Mouse (Mus musculus): ENCODE results near the gene Elovl7. TPM values are rescaled to one million over a fixed set of nuclear protein-coding genes. Genes with fewer than 3 reads are reported as not detected.
A peak's percentile ranks its signal among the peaks of the same experiment; 100 is the strongest.

The Elovl7 gene
- polyA plus RNA-seq, 1 experiment from 2014 or later, result 28.4 TPM

DNA sequence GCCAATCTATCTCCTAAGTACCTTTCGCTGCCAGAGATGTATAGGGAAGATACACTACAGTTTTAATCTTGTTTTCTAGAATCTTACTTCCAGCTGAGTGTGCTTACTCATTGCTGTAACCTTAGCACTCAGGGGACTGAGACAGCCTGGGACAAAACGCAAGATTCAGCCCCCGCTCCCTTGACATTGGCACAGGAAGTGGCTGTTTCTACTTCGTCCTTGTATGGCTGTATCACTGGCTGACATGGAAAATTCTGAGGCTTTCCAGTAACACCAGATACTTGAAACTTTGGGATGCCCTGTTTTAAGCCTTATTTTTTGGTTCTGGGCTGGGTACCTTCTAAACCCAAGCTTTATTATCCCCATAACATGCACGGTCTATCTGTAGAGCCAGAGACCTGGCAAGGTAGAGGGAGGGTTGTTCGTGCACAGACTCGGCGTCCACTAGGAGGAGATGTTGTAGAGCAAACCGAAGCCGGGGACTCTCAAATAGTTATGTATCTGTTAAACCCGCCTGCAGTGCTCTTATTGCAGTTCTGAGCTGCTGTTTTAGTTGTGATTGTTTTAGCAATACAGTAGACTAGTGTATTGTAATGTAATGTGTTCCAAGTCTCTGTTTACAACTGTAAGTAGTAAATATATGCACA, 23.0 kb upstream of the Elovl7 start:
- Histone ChIP-seq H3K4me2 (ENCODE audit: low read depth, low read length) (no peak overlapping the region), H3K27ac (ENCODE audit: low read length) (no peak overlapping the region), H3K9me3 (replicated peaks; ENCODE audit: control insufficient read depth, low read length) (no peaks in the 10 kb centered on the region), H3K9ac (ENCODE audit: low read length) (no peak overlapping the region), H3K4me1 (ENCODE audit: control insufficient read depth, insufficient read depth, low read length) (no peaks in the 10 kb centered on the region), H3K27me3 (ENCODE audit: control insufficient read depth, insufficient read depth, low read length) (no peaks in the 10 kb centered on the region), H3K4me3 (replicated peaks; ENCODE audit: low read length) (no peak overlapping the region), H3K36me3 (ENCODE audit: control insufficient read depth, insufficient read depth, low read length) (peaks cover 7% of the 10 kb centered on the region; the same call in 1 of the 2 replicates)
- 50% methylated on average over 11 of the region's 11 CpGs for WGBS
- no peak for ATAC-seq (ENCODE audit: insufficient read depth, low FRiP score)

DNA sequence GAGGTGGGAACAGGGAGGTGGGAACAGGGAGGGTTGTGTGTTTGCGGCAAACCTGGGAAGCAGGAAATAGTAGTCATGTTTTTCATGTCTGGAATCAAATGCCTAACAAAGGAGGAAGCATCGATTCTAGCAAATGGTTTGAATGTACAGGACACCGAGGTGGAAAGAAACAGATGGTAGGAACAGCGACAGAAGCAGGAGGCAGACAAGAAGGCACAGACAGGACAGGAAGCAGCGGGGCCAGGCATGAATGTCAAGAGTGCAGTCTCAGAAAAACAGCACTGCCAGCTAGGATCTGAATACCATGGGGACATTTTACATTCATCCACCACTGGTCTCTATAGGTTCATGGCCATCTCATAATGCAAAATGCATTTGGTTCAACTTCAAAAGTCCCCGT, 18.7 kb upstream of the Elovl7 start:
- Histone ChIP-seq H3K9me3 (replicated peaks; ENCODE audit: control insufficient read depth, low read length) (no peaks in the 10 kb centered on the region), H3K27ac (ENCODE audit: low read length) (no peak overlapping the region), H3K36me3 (ENCODE audit: control insufficient read depth, insufficient read depth, low read length) (0 out of 2 replicates have a peak, but pooled peaks cover 3% of the 10 kb centered on the region), H3K4me1 (ENCODE audit: control insufficient read depth, insufficient read depth, low read length) (no peaks in the 10 kb centered on the region), H3K27me3 (ENCODE audit: control insufficient read depth, insufficient read depth, low read length) (no peaks in the 10 kb centered on the region), H3K4me3 (replicated peaks; ENCODE audit: low read length) (no peak overlapping the region), H3K9ac (ENCODE audit: low read length) (no peak overlapping the region), H3K4me2 (ENCODE audit: low read depth, low read length) (no peak overlapping the region)
- 86% methylated on average over 6 of the region's 6 CpGs for WGBS
- no peak for ATAC-seq (ENCODE audit: insufficient read depth, low FRiP score)

DNA sequence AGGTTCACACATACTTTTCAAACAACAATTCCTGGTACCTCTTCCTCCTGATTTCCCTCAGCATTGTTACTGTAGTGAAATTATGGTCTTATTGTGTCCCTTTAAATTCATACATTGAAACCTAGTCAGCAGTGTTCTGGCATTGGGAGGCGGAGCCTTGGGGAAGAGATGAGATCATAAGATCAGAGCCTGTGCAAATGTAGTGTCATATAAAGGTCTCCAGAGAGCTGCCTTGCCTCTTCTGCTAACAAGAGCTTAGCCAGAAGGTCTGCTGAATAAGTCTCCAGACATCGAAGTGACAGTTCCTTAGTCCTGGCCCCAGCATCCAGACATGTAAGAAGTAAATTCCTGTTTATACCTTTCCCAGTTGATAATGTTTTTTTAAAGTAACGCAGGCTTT, 9.3 kb upstream of the Elovl7 start:
- no peak overlapping the region for H3K27ac ChIP-seq (ENCODE audit: low read length)
- H3K4me1 ChIP-seq (ENCODE audit: control insufficient read depth, insufficient read depth, low read length), result no peaks in the 10 kb centered on the region
- no peak for ATAC-seq (ENCODE audit: insufficient read depth, low FRiP score)
- H3K4me3 ChIP-seq (replicated peaks; ENCODE audit: low read length), result no peak overlapping the region
- no peaks in the 10 kb centered on the region for H3K36me3 ChIP-seq (ENCODE audit: control insufficient read depth, insufficient read depth, low read length)
- WGBS, result 76% methylated on average over 3 of the region's 3 CpGs
- H3K27me3 ChIP-seq (ENCODE audit: control insufficient read depth, insufficient read depth, low read length), result no peaks in the 10 kb centered on the region
- H3K9me3 ChIP-seq (replicated peaks; ENCODE audit: control insufficient read depth, low read length), result no peaks in the 10 kb centered on the region
- no peak overlapping the region for H3K4me2 ChIP-seq (ENCODE audit: low read depth, low read length)
- no peak overlapping the region for H3K9ac ChIP-seq (ENCODE audit: low read length)

DNA sequence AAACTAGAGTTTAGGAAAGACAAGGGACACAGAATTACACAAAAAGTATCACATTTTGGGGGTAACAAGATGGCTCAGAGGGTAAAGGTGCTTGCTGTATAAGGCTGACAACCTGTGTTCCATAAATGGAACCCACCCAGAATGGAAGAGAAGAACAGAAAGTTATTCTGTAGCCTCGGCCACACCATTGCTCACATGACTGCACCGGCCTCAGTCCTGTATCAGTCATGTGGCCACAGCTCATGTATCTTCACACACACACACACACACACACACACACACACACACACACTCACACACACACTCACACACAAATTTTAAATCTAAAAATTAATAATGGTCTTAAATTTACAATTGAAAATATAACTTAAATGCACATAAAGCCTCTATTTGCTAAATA, 6.8 kb upstream of the Elovl7 start:
- no peak overlapping the region for H3K9ac ChIP-seq (ENCODE audit: low read length)
- H3K9me3 ChIP-seq (replicated peaks; ENCODE audit: control insufficient read depth, low read length), result no peaks in the 10 kb centered on the region
- no peak overlapping the region for H3K4me2 ChIP-seq (ENCODE audit: low read depth, low read length)
- H3K4me3 ChIP-seq (replicated peaks; ENCODE audit: low read length), result no peak overlapping the region
- no peaks in the 10 kb centered on the region for H3K27me3 ChIP-seq (ENCODE audit: control insufficient read depth, insufficient read depth, low read length)
- H3K36me3 ChIP-seq (ENCODE audit: control insufficient read depth, insufficient read depth, low read length), result no peaks in the 10 kb centered on the region
- ATAC-seq (ENCODE audit: insufficient read depth, low FRiP score), result no peak
- no peak overlapping the region for H3K27ac ChIP-seq (ENCODE audit: low read length)
- 83% methylated on average over 2 of the region's 2 CpGs for WGBS
- no peaks in the 10 kb centered on the region for H3K4me1 ChIP-seq (ENCODE audit: control insufficient read depth, insufficient read depth, low read length)

DNA sequence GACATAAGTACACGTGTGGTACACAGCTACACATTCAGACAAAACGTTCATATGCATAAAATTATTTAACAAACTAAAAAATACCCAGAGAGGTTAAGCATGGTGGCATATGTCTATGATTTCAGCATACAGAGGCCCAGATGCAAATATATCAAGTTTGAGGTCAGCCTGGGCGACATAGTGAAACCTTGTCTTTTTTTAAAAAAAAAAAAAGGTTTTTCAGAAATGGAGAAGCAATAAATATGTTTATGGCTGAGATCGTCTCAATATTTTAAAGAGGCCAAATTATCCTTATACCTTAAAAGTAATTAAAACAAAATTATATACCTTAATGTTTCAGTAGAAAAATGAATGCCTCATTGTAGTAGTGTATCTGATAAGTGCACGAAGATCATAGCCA, 6.1 kb upstream of the Elovl7 start:
- no peak overlapping the region for H3K27ac ChIP-seq (ENCODE audit: low read length)
- H3K27me3 ChIP-seq (ENCODE audit: control insufficient read depth, insufficient read depth, low read length), result no peaks in the 10 kb centered on the region
- no peak for ATAC-seq (ENCODE audit: insufficient read depth, low FRiP score)
- H3K36me3 ChIP-seq (ENCODE audit: control insufficient read depth, insufficient read depth, low read length), result no peaks in the 10 kb centered on the region
- H3K4me3 ChIP-seq (replicated peaks; ENCODE audit: low read length), result no peak overlapping the region
- H3K4me1 ChIP-seq (ENCODE audit: control insufficient read depth, insufficient read depth, low read length), result no peaks in the 10 kb centered on the region
- H3K9me3 ChIP-seq (replicated peaks; ENCODE audit: control insufficient read depth, low read length), result no peaks in the 10 kb centered on the region
- H3K4me2 ChIP-seq (ENCODE audit: low read depth, low read length), result no peak overlapping the region
- 66% methylated on average over 5 of the region's 5 CpGs for WGBS
- H3K9ac ChIP-seq (ENCODE audit: low read length), result no peak overlapping the region

DNA sequence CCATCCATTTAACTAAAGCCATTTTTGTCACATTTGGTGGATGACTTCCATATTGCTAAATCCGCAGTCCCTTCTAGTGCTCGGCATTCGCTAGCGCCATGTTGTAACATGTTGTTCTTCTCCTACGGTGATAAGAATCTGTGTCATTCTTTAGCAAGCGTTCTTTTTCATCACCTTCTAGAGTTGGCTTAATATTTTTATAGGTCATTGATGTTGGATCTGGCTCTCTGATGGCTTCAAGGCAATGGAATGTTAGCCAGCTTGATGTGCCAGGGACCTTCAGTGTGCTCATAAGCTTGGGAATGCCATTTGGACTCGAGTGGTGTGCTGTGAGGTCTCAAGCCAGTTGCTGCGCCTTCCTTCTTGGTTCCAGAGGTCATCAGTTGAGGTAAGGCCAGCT, 3.2 kb upstream of the Elovl7 start:
- no peak overlapping the region for H3K9ac ChIP-seq (ENCODE audit: low read length)
- 0 out of 2 replicates have a peak, but pooled peaks cover 3% of the 10 kb centered on the region for H3K4me1 ChIP-seq (ENCODE audit: control insufficient read depth, insufficient read depth, low read length)
- H3K4me2 ChIP-seq (ENCODE audit: low read depth, low read length), result no peak overlapping the region
- no peaks in the 10 kb centered on the region for H3K27me3 ChIP-seq (ENCODE audit: control insufficient read depth, insufficient read depth, low read length)
- WGBS, result 91% methylated on average over 8 of the region's 8 CpGs
- no peaks in the 10 kb centered on the region for H3K36me3 ChIP-seq (ENCODE audit: control insufficient read depth, insufficient read depth, low read length)
- no peak for ATAC-seq (ENCODE audit: insufficient read depth, low FRiP score)
- H3K4me3 ChIP-seq (replicated peaks; ENCODE audit: low read length), result no peak overlapping the region
- no peak overlapping the region for H3K27ac ChIP-seq (ENCODE audit: low read length)
- no peaks in the 10 kb centered on the region for H3K9me3 ChIP-seq (replicated peaks; ENCODE audit: control insufficient read depth, low read length)

DNA sequence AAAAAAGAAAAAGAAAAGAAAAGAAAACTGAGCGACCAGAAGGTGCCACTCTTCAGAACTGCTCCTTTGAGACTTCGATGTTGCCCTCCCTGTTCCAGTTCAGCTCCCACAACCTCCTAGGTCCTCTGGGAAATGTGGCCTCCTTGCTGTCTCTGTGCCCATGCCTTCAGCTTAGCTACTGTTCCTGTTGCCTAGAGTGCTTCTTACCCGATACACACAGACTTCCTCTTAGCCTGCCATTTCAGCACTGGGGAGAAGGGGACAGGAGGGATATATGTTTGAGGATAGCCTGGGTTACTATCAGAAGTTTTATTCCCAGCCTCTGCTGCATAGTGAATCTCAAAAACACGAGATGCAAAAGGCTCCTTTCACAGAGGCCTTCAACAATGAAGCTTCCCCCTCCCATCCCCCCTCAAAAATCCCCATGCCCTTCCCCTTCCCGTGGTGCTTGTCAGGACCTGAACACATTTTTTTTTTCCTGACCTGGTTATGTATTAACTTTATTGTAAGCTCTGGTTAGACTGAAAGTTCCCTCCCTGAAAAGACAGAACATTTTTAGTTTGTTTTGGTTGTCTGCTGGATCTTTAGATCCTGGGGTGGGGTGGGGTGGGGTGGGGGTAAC, 1.7 kb upstream of the Elovl7 start:
- H3K27me3 ChIP-seq (ENCODE audit: control insufficient read depth, insufficient read depth, low read length), result no peaks in the 10 kb centered on the region
- no peak overlapping the region for H3K9ac ChIP-seq (ENCODE audit: low read length)
- H3K27ac ChIP-seq (ENCODE audit: low read length), result peak overlapping the region; percentile 69
- peak overlapping the region; percentile 97; the same call in 1 of the 2 replicates for H3K4me2 ChIP-seq (ENCODE audit: low read depth, low read length)
- 0 out of 2 replicates have a peak, but pooled peaks cover 3% of the 10 kb centered on the region for H3K4me1 ChIP-seq (ENCODE audit: control insufficient read depth, insufficient read depth, low read length)
- WGBS, result 48% methylated on average over 5 of the region's 5 CpGs
- no peaks in the 10 kb centered on the region for H3K9me3 ChIP-seq (replicated peaks; ENCODE audit: control insufficient read depth, low read length)
- H3K4me3 ChIP-seq (replicated peaks; ENCODE audit: low read length), result no peak overlapping the region
- no peaks in the 10 kb centered on the region for H3K36me3 ChIP-seq (ENCODE audit: control insufficient read depth, insufficient read depth, low read length)
- no peak for ATAC-seq (ENCODE audit: insufficient read depth, low FRiP score)

DNA sequence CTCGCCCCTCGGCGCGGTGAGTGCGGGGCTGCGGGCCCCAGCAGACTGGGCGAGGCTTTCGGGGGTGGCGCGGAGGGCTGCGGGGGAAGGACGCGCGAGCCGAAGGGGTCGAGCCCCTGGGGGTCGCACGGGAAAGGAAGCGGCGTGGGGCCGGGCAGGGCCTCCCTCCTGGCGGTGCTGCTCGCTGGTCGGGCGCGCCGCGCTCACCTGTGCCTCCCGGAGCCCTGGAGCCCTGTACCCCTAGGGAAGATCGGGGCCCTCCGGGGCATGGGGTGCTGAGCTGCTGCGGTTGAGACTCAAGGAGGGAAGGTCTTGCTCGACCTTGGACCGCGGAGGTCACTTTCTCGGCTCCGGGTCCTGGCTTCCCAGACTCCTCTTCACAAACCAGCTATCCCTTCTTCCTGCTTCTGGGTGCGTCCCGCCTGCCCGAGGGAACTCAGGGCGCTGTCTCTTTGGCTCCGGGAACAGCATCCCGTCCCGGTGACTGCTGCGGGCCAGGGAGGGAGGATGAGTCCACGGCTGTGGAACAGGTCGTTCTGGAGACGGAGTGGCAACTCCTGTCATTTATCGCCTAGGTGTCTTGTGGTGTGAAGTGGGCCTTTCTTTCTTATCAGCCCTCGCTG, 392 bp downstream of the Elovl7 start:
- H3K4me1 ChIP-seq (ENCODE audit: control insufficient read depth, insufficient read depth, low read length), result 0 out of 2 replicates have a peak, but pooled peaks cover 3% of the 10 kb centered on the region
- H3K9me3 ChIP-seq (replicated peaks; ENCODE audit: control insufficient read depth, low read length), result no peaks in the 10 kb centered on the region
- H3K4me2 ChIP-seq (ENCODE audit: low read depth, low read length), result peak overlapping the region; percentile 97
- no peaks in the 10 kb centered on the region for H3K27me3 ChIP-seq (ENCODE audit: control insufficient read depth, insufficient read depth, low read length)
- under 1% methylated on average over 42 of the region's 50 CpGs for WGBS
- peak overlapping the region; percentile 81 for H3K4me3 ChIP-seq (replicated peaks; ENCODE audit: low read length)
- H3K36me3 ChIP-seq (ENCODE audit: control insufficient read depth, insufficient read depth, low read length), result no peaks in the 10 kb centered on the region
- H3K27ac ChIP-seq (ENCODE audit: low read length), result peak overlapping the region; percentile 72
- peak overlapping the region; percentile 84 for H3K9ac ChIP-seq (ENCODE audit: low read length)
- ATAC-seq (ENCODE audit: insufficient read depth, low FRiP score), result peak; percentile 76

DNA sequence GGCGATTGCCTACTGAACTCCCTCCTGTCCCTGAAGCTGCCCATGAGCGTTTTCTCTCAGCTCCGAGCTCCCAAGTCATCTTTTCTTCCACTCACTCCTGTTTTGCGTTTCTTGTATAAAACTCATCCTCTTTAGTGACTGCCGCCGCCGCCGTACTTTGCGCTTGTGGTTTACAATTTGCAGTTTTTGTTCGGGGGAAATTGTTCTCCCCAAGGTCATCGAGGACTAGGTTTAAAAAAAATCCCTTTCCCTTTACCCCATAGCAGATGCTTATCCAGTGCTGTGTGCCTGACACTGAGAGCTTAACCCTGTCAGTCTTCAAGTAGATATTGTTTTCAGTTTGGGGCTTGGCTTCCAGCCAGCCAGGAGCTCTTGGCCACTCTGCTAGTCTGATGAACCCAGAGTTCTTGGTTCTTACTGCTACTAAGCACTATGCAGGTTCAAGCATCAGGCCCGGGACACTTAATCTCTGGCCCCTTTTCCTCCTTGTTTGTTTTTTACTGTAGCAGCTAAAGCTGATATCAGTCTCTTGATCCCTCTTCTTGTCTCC, 1.1 kb downstream of the Elovl7 start:
- Histone ChIP-seq H3K4me2 (ENCODE audit: low read depth, low read length) (peak overlapping the region; percentile 97), H3K36me3 (ENCODE audit: control insufficient read depth, insufficient read depth, low read length) (no peaks in the 10 kb centered on the region), H3K9me3 (replicated peaks; ENCODE audit: control insufficient read depth, low read length) (no peaks in the 10 kb centered on the region), H3K9ac (ENCODE audit: low read length) (peak overlapping the region; percentile 84), H3K27ac (ENCODE audit: low read length) (peak overlapping the region; percentile 72; the same call in 1 of the 2 replicates), H3K27me3 (ENCODE audit: control insufficient read depth, insufficient read depth, low read length) (no peaks in the 10 kb centered on the region), H3K4me3 (replicated peaks; ENCODE audit: low read length) (peak overlapping the region; percentile 81), H3K4me1 (ENCODE audit: control insufficient read depth, insufficient read depth, low read length) (0 out of 2 replicates have a peak, but pooled peaks cover 3% of the 10 kb centered on the region)
- WGBS, result 2% methylated on average over 12 of the region's 12 CpGs
- no peak for ATAC-seq (ENCODE audit: insufficient read depth, low FRiP score)

Measured in stomach, embryonic 16.5 days (tissue).